Mouse (Mus musculus): ENCODE data around the gene Msi1. TPM values are rescaled to one million over a fixed set of nuclear protein-coding genes. Genes with fewer than 3 reads are reported as not detected.

Msi1 gene
- polyA plus RNA-seq, 1 experiment from 2014 or later, result 138 TPM

- ATAC-seq (ENCODE audit: insufficient read depth, low FRiP score, low TSS enrichment), result no peak
These were observed 1.9 kb downstream of the Msi1 start for GRCm38 (mm10) chr5:115431061-115431897.

GRCm38 (mm10) chr5:115431898-115432259 is 2.5 kb downstream of the Msi1 start:
- DNase-seq (ENCODE audit: low spot score), result no peak
- H3K4me1 ChIP-seq (ENCODE audit: control insufficient read depth, insufficient read depth, low read length), result peaks cover 53% of the 10 kb centered on the region
- H3K9ac ChIP-seq (ENCODE audit: low read length), result peak overlapping the region; percentile 100
- H3K27ac ChIP-seq (ENCODE audit: low read depth, low read length), result peak overlapping the region; percentile 100
- H3K4me2 ChIP-seq (ENCODE audit: low read depth), result peak overlapping the region; percentile 97
- WGBS, result 15% methylated on average over 7 of the region's 7 CpGs
- peak overlapping the region; percentile 100 for H3K4me3 ChIP-seq (ENCODE audit: low read depth, low read length)
- ATAC-seq (ENCODE audit: insufficient read depth, low FRiP score, low TSS enrichment), result no peak
- no peaks in the 10 kb centered on the region for H3K9me3 ChIP-seq (ENCODE audit: control insufficient read depth, low read length)
- no peaks in the 10 kb centered on the region; the same call in none of the 2 replicates for H3K36me3 ChIP-seq (ENCODE audit: control insufficient read depth, insufficient read depth, low read length)
- H3K27me3 ChIP-seq (ENCODE audit: control insufficient read depth, insufficient read depth, low read length), result no peaks in the 10 kb centered on the region

More at GRCm38 (mm10) chr5:115431061-115431897, 1.9 kb downstream of the Msi1 start:
- peak overlapping the region; percentile 100 for H3K9ac ChIP-seq (ENCODE audit: low read length)
- peaks cover 52% of the 10 kb centered on the region for H3K4me1 ChIP-seq (ENCODE audit: control insufficient read depth, insufficient read depth, low read length)
- no peaks in the 10 kb centered on the region for H3K27me3 ChIP-seq (ENCODE audit: control insufficient read depth, insufficient read depth, low read length)
- 5% methylated on average over 13 of the region's 14 CpGs for WGBS
- peak overlapping the region; percentile 97 for H3K4me2 ChIP-seq (ENCODE audit: low read depth)
- peak; percentile 83 for DNase-seq (ENCODE audit: low spot score)
- peak overlapping the region; percentile 100 for H3K4me3 ChIP-seq (ENCODE audit: low read depth, low read length)
- no peaks in the 10 kb centered on the region; the same call in none of the 2 replicates for H3K36me3 ChIP-seq (ENCODE audit: control insufficient read depth, insufficient read depth, low read length)
- no peaks in the 10 kb centered on the region for H3K9me3 ChIP-seq (ENCODE audit: control insufficient read depth, low read length)
- H3K27ac ChIP-seq (ENCODE audit: low read depth, low read length), result peak overlapping the region; percentile 100

- Histone ChIP-seq H3K27me3 (ENCODE audit: control insufficient read depth, insufficient read depth, low read length) (no peaks in the 10 kb centered on the region), H3K4me1 (ENCODE audit: control insufficient read depth, insufficient read depth, low read length) (peaks cover 58% of the 10 kb centered on the region), H3K9ac (ENCODE audit: low read length) (peak overlapping the region; percentile 100), H3K9me3 (ENCODE audit: control insufficient read depth, low read length) (no peaks in the 10 kb centered on the region), H3K4me3 (ENCODE audit: low read depth, low read length) (peak overlapping the region; percentile 100), H3K36me3 (ENCODE audit: control insufficient read depth, insufficient read depth, low read length) (no peaks in the 10 kb centered on the region; the same call in none of the 2 replicates), H3K4me2 (ENCODE audit: low read depth) (peak overlapping the region; percentile 97), H3K27ac (ENCODE audit: low read depth, low read length) (peak overlapping the region; percentile 100)
- ATAC-seq (ENCODE audit: insufficient read depth, low FRiP score, low TSS enrichment), result no peak
- WGBS, result 67% methylated on average over 11 of the region's 11 CpGs
- DNase-seq (ENCODE audit: low spot score), result no peak
These were observed 3.0 kb downstream of the Msi1 start for GRCm38 (mm10) chr5:115432395-115432794.

GRCm38 (mm10) chr5:115433191-115433590 is 3.8 kb downstream of the Msi1 start:
- Histone ChIP-seq H3K4me1 (ENCODE audit: control insufficient read depth, insufficient read depth, low read length) (peaks cover 63% of the 10 kb centered on the region), H3K36me3 (ENCODE audit: control insufficient read depth, insufficient read depth, low read length) (no peaks in the 10 kb centered on the region; the same call in none of the 2 replicates)

GRCm38 (mm10) chr5:115434280-115434852 is 5.0 kb downstream of the Msi1 start:
- Histone ChIP-seq H3K36me3 (ENCODE audit: control insufficient read depth, insufficient read depth, low read length) (peaks cover 6% of the 10 kb centered on the region), H3K9me3 (ENCODE audit: control insufficient read depth, low read length) (no peaks in the 10 kb centered on the region), H3K4me3 (ENCODE audit: low read depth, low read length) (peak overlapping the region; percentile 34), H3K9ac (ENCODE audit: low read length) (peak overlapping the region; percentile 78), H3K27me3 (ENCODE audit: control insufficient read depth, insufficient read depth, low read length) (no peaks in the 10 kb centered on the region), H3K4me1 (ENCODE audit: control insufficient read depth, insufficient read depth, low read length) (peaks cover 67% of the 10 kb centered on the region), H3K4me2 (ENCODE audit: low read depth) (peak overlapping the region; percentile 97), H3K27ac (ENCODE audit: low read depth, low read length) (peak overlapping the region; percentile 100)
- DNase-seq (ENCODE audit: low spot score) (no peak), ATAC-seq (ENCODE audit: insufficient read depth, low FRiP score, low TSS enrichment) (no peak)
- 38% methylated on average over 11 of the region's 11 CpGs for WGBS

More at GRCm38 (mm10) chr5:115433191-115433590, 3.8 kb downstream of the Msi1 start:
- ATAC-seq (ENCODE audit: insufficient read depth, low FRiP score, low TSS enrichment) (no peak), DNase-seq (ENCODE audit: low spot score) (no peak)
- peak overlapping the region; percentile 100; the same call in 1 of the 2 replicates for H3K9ac ChIP-seq (ENCODE audit: low read length)
- H3K9me3 ChIP-seq (ENCODE audit: control insufficient read depth, low read length), result no peaks in the 10 kb centered on the region
- no peaks in the 10 kb centered on the region for H3K27me3 ChIP-seq (ENCODE audit: control insufficient read depth, insufficient read depth, low read length)
- H3K4me2 ChIP-seq (ENCODE audit: low read depth), result peak overlapping the region; percentile 97
- peak overlapping the region; percentile 100 for H3K27ac ChIP-seq (ENCODE audit: low read depth, low read length)
- 80% methylated on average over 8 of the region's 8 CpGs for WGBS
- H3K4me3 ChIP-seq (ENCODE audit: low read depth, low read length), result peak overlapping the region; percentile 100

GRCm38 (mm10) chr5:115434853-115435754 is 5.7 kb downstream of the Msi1 start:
- ATAC-seq (ENCODE audit: insufficient read depth, low FRiP score, low TSS enrichment) (no peak), DNase-seq (ENCODE audit: low spot score) (peak; percentile 54)
- H3K9ac ChIP-seq (ENCODE audit: low read length), result peak overlapping the region; percentile 78
- peak overlapping the region; percentile 97 for H3K4me2 ChIP-seq (ENCODE audit: low read depth)
- H3K36me3 ChIP-seq (ENCODE audit: control insufficient read depth, insufficient read depth, low read length), result peaks cover 8% of the 10 kb centered on the region
- no peaks in the 10 kb centered on the region for H3K9me3 ChIP-seq (ENCODE audit: control insufficient read depth, low read length)
- H3K27me3 ChIP-seq (ENCODE audit: control insufficient read depth, insufficient read depth, low read length), result no peaks in the 10 kb centered on the region
- H3K4me1 ChIP-seq (ENCODE audit: control insufficient read depth, insufficient read depth, low read length), result peaks cover 67% of the 10 kb centered on the region
- H3K4me3 ChIP-seq (ENCODE audit: low read depth, low read length), result peak overlapping the region; percentile 34
- 21% methylated on average over 15 of the region's 15 CpGs for WGBS
- peak overlapping the region; percentile 100 for H3K27ac ChIP-seq (ENCODE audit: low read depth, low read length)

- Histone ChIP-seq H3K27me3 (ENCODE audit: control insufficient read depth, insufficient read depth, low read length) (no peaks in the 10 kb centered on the region), H3K36me3 (ENCODE audit: control insufficient read depth, insufficient read depth, low read length) (peaks cover 8% of the 10 kb centered on the region), H3K4me3 (ENCODE audit: low read depth, low read length) (peak overlapping the region; percentile 34), H3K27ac (ENCODE audit: low read depth, low read length) (peak overlapping the region; percentile 100), H3K9me3 (ENCODE audit: control insufficient read depth, low read length) (no peaks in the 10 kb centered on the region), H3K4me1 (ENCODE audit: control insufficient read depth, insufficient read depth, low read length) (peaks cover 67% of the 10 kb centered on the region), H3K9ac (ENCODE audit: low read length) (peak overlapping the region; percentile 78), H3K4me2 (ENCODE audit: low read depth) (peak overlapping the region; percentile 97)
- DNase-seq (ENCODE audit: low spot score) (no peak), ATAC-seq (ENCODE audit: insufficient read depth, low FRiP score, low TSS enrichment) (no peak; the same call in 1 of the 2 replicates)
- WGBS, result 15% methylated on average over 8 of the region's 8 CpGs
These were observed 6.5 kb downstream of the Msi1 start for GRCm38 (mm10) chr5:115435755-115436379.
